Mouse (Mus musculus): ENCODE data around the gene Grk5.

Gene Grk5

GRCm38 (mm10) chr19:60981391-60981790 lies 91.8 kb downstream of the Grk5 start:
- DNase-seq: no peak

GRCm38 (mm10) chr19:60981894-60982293 lies 92.3 kb downstream of the Grk5 start:
- no peak for DNase-seq

- no peak for DNase-seq
Measured at GRCm38 (mm10) chr19:60989766-60990165, 100.2 kb downstream of the Grk5 start.

- no peak for DNase-seq
Measured at GRCm38 (mm10) chr19:60994214-60994613, 104.7 kb downstream of the Grk5 start.

- DNase-seq: no peak
Measured at GRCm38 (mm10) chr19:60994845-60995244, 105.3 kb downstream of the Grk5 start.

- peak; percentile 15 for DNase-seq
Measured at GRCm38 (mm10) chr19:60997784-60998183, 108.2 kb downstream of the Grk5 start.

- DNase-seq: no peak
Measured at GRCm38 (mm10) chr19:60999652-61000051, 110.1 kb downstream of the Grk5 start.

- DNase-seq: no peak
Measured at GRCm38 (mm10) chr19:61000958-61001357, 111.4 kb downstream of the Grk5 start.

GRCm38 (mm10) chr19:61009266-61009665 lies 119.7 kb downstream of the Grk5 start:
- DNase-seq: no peak

GRCm38 (mm10) chr19:61017477-61018266 lies 128.1 kb downstream of the Grk5 start:
- DNase-seq: no peak

GRCm38 (mm10) chr19:61021502-61021901 lies 132.0 kb downstream of the Grk5 start:
- DNase-seq: no peak

GRCm38 (mm10) chr19:61021939-61022566 lies 132.5 kb downstream of the Grk5 start:
- DNase-seq: peak; percentile 36

- peak; percentile 8 for DNase-seq
Measured at GRCm38 (mm10) chr19:61031570-61031969, 142.0 kb downstream of the Grk5 start.

- DNase-seq: no peak
Measured at GRCm38 (mm10) chr19:61039151-61039550, 149.6 kb downstream of the Grk5 start.

- no peak for DNase-seq
Measured at GRCm38 (mm10) chr19:61048646-61049045, 159.1 kb downstream of the Grk5 start.

- peak; percentile 24 for DNase-seq
Measured at GRCm38 (mm10) chr19:61049413-61049812, 159.9 kb downstream of the Grk5 start.

GRCm38 (mm10) chr19:61051151-61051550 lies 161.6 kb downstream of the Grk5 start:
- DNase-seq: no peak

- no peak for DNase-seq
Measured at GRCm38 (mm10) chr19:61052008-61052407, 162.5 kb downstream of the Grk5 start.

- DNase-seq: no peak
Measured at GRCm38 (mm10) chr19:61052786-61053185, 163.2 kb downstream of the Grk5 start.

GRCm38 (mm10) chr19:61056783-61057410 lies 167.3 kb downstream of the Grk5 start:
- no peak for DNase-seq

- peak; percentile 87 for DNase-seq
Measured at GRCm38 (mm10) chr19:61057581-61057980, 168.0 kb downstream of the Grk5 start.

- DNase-seq: no peak
Measured at GRCm38 (mm10) chr19:61064386-61064785, 174.8 kb downstream of the Grk5 start.

- DNase-seq: peak; percentile 33
Measured at GRCm38 (mm10) chr19:61065011-61065410, 175.5 kb downstream of the Grk5 start.

GRCm38 (mm10) chr19:61078622-61079021 lies 189.1 kb downstream of the Grk5 start:
- DNase-seq: no peak
